Mouse (Mus musculus) midbrain, embryonic 14.5 days (tissue): ENCODE measurements around the gene Ube2n. TPM values are rescaled to one million over a fixed set of nuclear protein-coding genes. Genes with fewer than 3 reads are reported as not detected.

ENCODE experiments used
- ATAC-seq: fragments of 200-750 bp; cut with Nextera tagmentation; 2 replicates; pipeline ENCODE4 v1.8.0; 2017; ENCODE audit warnings: moderate number of reproducible peaks, moderate library complexity; ENCODE audit not compliant: low FRiP score, low TSS enrichment
- DNase-seq: peaks from one replicate; pipeline ENCODE4 v3.0.0-alpha.2; 2015
- H3K27ac ChIP-seq: fragments of 300-500 bp; sonication (generic); replicated peaks from 2 replicates; pipeline ENCODE4 v1.5.1; 2014; ENCODE audit warnings: mild to moderate bottlenecking, low read depth, low read length, moderate library complexity
- H3K27me3 ChIP-seq: fragments of 300-500 bp; sonication (generic); 2 replicates; pipeline ENCODE4 v1.6.1; 2014; ENCODE audit warnings: low read length, control low read depth, mixed read lengths; ENCODE audit not compliant: control insufficient read depth, insufficient read depth
- H3K36me3 ChIP-seq: fragments of 300-500 bp; sonication (generic); 2 replicates; pipeline ENCODE4 v1.6.1; 2014; ENCODE audit warnings: low read length, control low read depth; ENCODE audit not compliant: control insufficient read depth, insufficient read depth
- H3K4me1 ChIP-seq: fragments of 300-500 bp; sonication (generic); 2 replicates; pipeline ENCODE4 v1.6.1; 2014; ENCODE audit warnings: mild to moderate bottlenecking, antibody characterized with exemption, low read length, control low read depth; ENCODE audit not compliant: control insufficient read depth, insufficient read depth
- H3K4me2 ChIP-seq: fragments of 300-500 bp; sonication (generic); 2 replicates; pipeline ENCODE4 v1.6.1; 2014; ENCODE audit warnings: mild to moderate bottlenecking, low read length, moderate library complexity
- H3K4me3 ChIP-seq: fragments of 300-500 bp; sonication (generic); replicated peaks from 2 replicates; pipeline ENCODE4 v1.5.1; 2014; ENCODE audit warnings: low read depth, low read length
- H3K9ac ChIP-seq: fragments of 300-500 bp; sonication (generic); replicated peaks from 2 replicates; pipeline ENCODE4 v1.6.1; 2014; ENCODE audit warnings: mild to moderate bottlenecking, low read length, moderate library complexity
- H3K9me3 ChIP-seq: fragments of 300-500 bp; sonication (generic); 2 replicates; pipeline ENCODE4 v1.6.1; 2016; ENCODE audit warnings: low read length, control low read depth, mixed read lengths; ENCODE audit not compliant: control insufficient read depth
- WGBS: fragments of 180-500 bp; shearing (Covaris S2); extraction: QIAGEN DNeasy Blood & Tissue Kit; methylation state at CpG from one replicate; pipeline ENCODE4 v1.1.7; 2014; 5-methylcytosine and 5-hydroxymethylcytosine counted together
- microRNA-seq: library from miRNA; unstranded; fragments of <30 nt; microRNA quantifications from one replicate; pipeline ENCODE4, GENCODE M21; 2016
- polyA plus RNA-seq: library from polyadenylated mRNA; unstranded; fragments of >200 nt; fragmentation: Nextera tagmentation; extraction: Ambion mirVana; gene quantifications from 2 replicates; pipeline ENCODE4 v1.2.1, GENCODE M21; 2014

Ube2n gene
- polyA plus RNA-seq, 1 experiment from 2014 or later: 383 TPM

GRCm38 (mm10) chr10:95587509-95588220 lies 72.7 kb downstream of the Ube2n start:
- no peak overlapping the region for H3K4me2 ChIP-seq
- no peak overlapping the region for H3K9ac ChIP-seq
- no peaks in the 10 kb centered on the region for H3K36me3 ChIP-seq
- ATAC-seq (no peak), DNase-seq (no peak)
- no peaks in the 10 kb centered on the region for H3K27me3 ChIP-seq
- no peaks in the 10 kb centered on the region for H3K4me1 ChIP-seq
- H3K9me3 ChIP-seq: peaks cover 6% of the 10 kb centered on the region; the same call in 1 of the 2 replicates
- no peak overlapping the region for H3K27ac ChIP-seq
- H3K4me3 ChIP-seq: no peak overlapping the region
- 44% methylated on average over 8 of the region's 8 CpGs for WGBS

DNA sequence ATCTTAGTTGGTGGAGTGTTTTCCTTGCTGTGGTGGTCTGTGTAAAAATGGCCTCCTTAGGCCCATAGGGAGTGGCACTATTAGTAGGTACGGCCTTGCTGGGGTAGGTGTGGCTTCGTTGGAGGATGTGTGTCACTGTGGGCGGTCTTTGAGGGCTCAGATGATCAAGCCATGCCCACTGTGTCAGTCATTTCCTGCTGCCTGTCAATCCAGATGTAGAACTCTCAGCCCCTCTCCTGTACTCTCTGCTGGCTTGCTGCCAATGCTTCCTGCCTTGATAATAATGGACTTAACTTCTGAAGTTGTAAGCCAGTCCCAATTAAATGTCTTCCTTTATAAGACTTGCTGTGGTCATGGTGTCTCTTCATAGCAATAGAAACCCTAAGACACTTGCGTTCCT lies 74.3 kb downstream of the Ube2n start:
- no peak for ATAC-seq
- H3K9ac ChIP-seq: no peak overlapping the region
- H3K27ac ChIP-seq: no peak overlapping the region
- peaks cover 6% of the 10 kb centered on the region; the same call in 1 of the 2 replicates for H3K9me3 ChIP-seq
- no peaks in the 10 kb centered on the region for H3K4me1 ChIP-seq
- no peaks in the 10 kb centered on the region for H3K27me3 ChIP-seq
- H3K36me3 ChIP-seq: no peaks in the 10 kb centered on the region
- H3K4me2 ChIP-seq: no peak overlapping the region
- 98% methylated on average over 4 of the region's 4 CpGs for whole genome bisulfite sequencing
- H3K4me3 ChIP-seq: no peak overlapping the region
- DNase-seq: no peak

GRCm38 (mm10) chr10:95590196-95590595 lies 75.3 kb downstream of the Ube2n start:
- WGBS: 93% methylated on average over 6 of the region's 6 CpGs

DNA sequence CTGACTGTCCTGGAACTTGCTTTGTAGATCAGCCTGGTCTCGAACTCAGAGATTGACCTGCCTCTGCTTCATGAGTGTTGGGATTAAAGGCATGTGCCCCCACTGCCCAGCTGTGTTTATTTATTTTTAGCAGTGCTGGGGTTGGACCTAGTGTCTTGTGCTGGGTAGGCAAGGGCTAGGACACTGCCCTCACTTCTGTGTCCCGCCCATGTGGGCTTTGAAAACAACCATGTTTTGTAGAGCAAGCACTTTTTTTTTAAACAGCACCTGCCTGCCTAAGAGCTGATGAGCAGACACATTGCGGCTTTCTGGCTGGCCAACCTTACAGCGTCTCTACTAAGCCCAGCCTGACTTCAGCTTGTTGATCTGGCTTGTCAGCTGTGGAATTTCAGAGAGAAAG lies 76.3 kb downstream of the Ube2n start:
- Histone ChIP-seq H3K4me1 (no peaks in the 10 kb centered on the region), H3K4me2 (no peak overlapping the region), H3K36me3 (no peaks in the 10 kb centered on the region), H3K9me3 (peaks cover 6% of the 10 kb centered on the region; the same call in 1 of the 2 replicates), H3K27ac (no peak overlapping the region), H3K27me3 (no peaks in the 10 kb centered on the region), H3K4me3 (no peak overlapping the region), H3K9ac (no peak overlapping the region)
- 86% methylated on average over 4 of the region's 4 CpGs for WGBS
- ATAC-seq (no peak), DNase-seq (no peak)

More at GRCm38 (mm10) chr10:95590196-95590595, 75.3 kb downstream of the Ube2n start:
- Histone ChIP-seq H3K36me3 (no peaks in the 10 kb centered on the region), H3K27ac (no peak overlapping the region), H3K9ac (no peak overlapping the region), H3K27me3 (no peaks in the 10 kb centered on the region), H3K9me3 (peaks cover 6% of the 10 kb centered on the region; the same call in 1 of the 2 replicates), H3K4me1 (no peaks in the 10 kb centered on the region), H3K4me3 (no peak overlapping the region), H3K4me2 (no peak overlapping the region)
- ATAC-seq (no peak), DNase-seq (no peak)

- no peak overlapping the region for H3K27ac ChIP-seq
- no peaks in the 10 kb centered on the region for H3K27me3 ChIP-seq
- H3K4me3 ChIP-seq: no peak overlapping the region
- ATAC-seq (no peak), DNase-seq (no peak)
- no peak overlapping the region for H3K9ac ChIP-seq
- peaks cover under 1% of the 10 kb centered on the region; the same call in 1 of the 2 replicates for H3K9me3 ChIP-seq
- no peaks in the 10 kb centered on the region for H3K36me3 ChIP-seq
- no peak overlapping the region for H3K4me2 ChIP-seq
- WGBS: 36% methylated on average over 11 of the region's 11 CpGs
- H3K4me1 ChIP-seq: no peaks in the 10 kb centered on the region
These were observed 79.5 kb downstream of the Ube2n start for GRCm38 (mm10) chr10:95594414-95594813.

Small RNA genes lying within 50 kb of the gene (microRNA-seq; reads per million reads assigned to microRNA genes)
- 7.5 reads per million, percentile 31 among the genes with 10 or more reads in this experiment for gene Mir3058

Other genes with a start within 250 kb of the Ube2n start
- gene Cradd, start 191.0 kb upstream of the Ube2n start, polyA plus RNA-seq: 12.0 and 12.5 TPM in 2 replicates
- 144 and 150 TPM in 2 replicates for gene Socs2, start 98.0 kb upstream of the Ube2n start, polyA plus RNA-seq
- 251 and 289 TPM in 2 replicates for gene Mrpl42, start 13.2 kb upstream of the Ube2n start, polyA plus RNA-seq
- 64.9 and 80.0 TPM in 2 replicates for gene Nudt4, start 49.0 kb downstream of the Ube2n start, polyA plus RNA-seq
- not detected in 2 replicates for gene Anapc15-ps, start 158.3 kb downstream of the Ube2n start, polyA plus RNA-seq